Mouse (Mus musculus): ENCODE data around the gene Polr2l.

DNA sequence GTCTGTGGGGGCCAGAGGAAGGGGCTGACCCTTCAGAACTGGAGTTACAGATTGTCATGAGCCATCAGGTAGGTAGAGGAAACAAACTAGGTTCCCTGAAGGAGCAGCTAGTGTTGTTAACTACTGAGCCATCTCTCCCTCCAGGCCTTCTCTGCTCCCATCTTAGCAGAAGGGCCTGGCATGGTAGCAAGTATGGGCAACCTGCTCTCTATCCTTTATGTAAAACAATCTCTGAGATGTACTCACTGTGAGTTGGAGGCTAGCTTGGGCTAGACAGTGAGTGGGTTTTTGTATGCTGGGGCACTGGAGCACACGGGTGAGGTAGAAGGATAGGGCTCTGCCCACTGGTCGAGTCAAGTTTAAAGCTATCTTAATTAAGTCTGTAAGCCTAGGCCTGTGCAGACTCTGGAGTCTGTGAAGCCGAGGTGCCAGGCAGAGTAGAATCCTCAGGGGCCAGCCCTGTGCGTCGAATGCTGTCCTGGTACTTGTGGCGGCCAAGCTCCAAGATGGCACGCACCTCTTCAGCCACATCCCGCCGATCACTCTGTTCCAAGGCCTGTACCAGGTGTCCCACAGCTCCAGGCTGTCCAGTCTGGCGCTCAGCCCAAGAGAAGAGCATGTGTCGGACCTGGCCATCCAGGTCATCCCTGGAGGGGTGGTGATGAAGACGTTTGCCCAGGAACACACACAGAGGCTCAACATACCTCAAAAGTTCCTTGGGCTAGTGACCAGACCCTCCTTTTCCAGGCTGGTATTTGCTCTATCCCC is 36.5 kb downstream of the Polr2l start:
- no peak for TF ChIP-seq CTCF (IDR thresholded peaks at IDR 0.05; ENCODE audit: extremely low read depth, insufficient read depth, insufficient read length, insufficient replicate concordance)
- TF ChIP-seq POLR2A (IDR thresholded peaks at IDR 0.05; ENCODE audit: low read depth, low read length), result no peak

Data from spleen, adult 2 months (tissue).